Mouse (Mus musculus): ENCODE results near the gene Copg2. TPM values are rescaled to one million over a fixed set of nuclear protein-coding genes. Genes with fewer than 3 reads are reported as not detected.

The Copg2 gene
- polyA plus RNA-seq (2012; rRNA removed): 11.4 and 13.2 TPM in 2 replicates

GRCm38 (mm10) chr6:30896195-30896985, at the start of gene Copg2:
Gene Copg2, minus strand, starts transcription at chr6:30896794.
- WGBS: 2% methylated on average over 81 of the region's 83 CpGs
- DNase-seq (ENCODE audit: low read depth, low spot score): peak; percentile 80

- DNase-seq (ENCODE audit: low read depth, low spot score): no peak
- 54% methylated on average over 5 of the region's 5 CpGs for WGBS
Measured at GRCm38 (mm10) chr6:30939264-30939663, 42.7 kb upstream of the Copg2 start.

DNA sequence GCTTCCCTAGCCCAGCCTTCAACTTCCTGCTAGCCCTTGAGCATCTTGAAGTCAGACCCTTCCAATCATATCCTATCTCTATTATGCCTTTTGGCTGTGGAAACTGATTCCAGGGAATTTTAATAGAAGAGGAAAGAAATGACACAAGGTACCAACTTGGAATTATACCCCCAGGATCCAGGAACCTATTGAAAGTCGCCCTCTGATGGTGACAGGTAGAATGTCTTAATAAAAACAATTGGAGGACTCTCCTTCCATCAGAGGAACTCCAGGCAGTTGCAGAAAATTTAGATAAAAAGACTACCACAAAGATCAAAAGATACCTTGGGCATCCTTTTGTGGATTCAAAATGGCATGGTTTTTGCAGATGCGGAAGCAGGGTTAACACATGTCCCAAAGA, 26.2 kb upstream of the Copg2 start:
- 46% methylated on average over 2 of the region's 2 CpGs for WGBS
- no peak for DNase-seq (ENCODE audit: low read depth, low spot score)

DNA sequence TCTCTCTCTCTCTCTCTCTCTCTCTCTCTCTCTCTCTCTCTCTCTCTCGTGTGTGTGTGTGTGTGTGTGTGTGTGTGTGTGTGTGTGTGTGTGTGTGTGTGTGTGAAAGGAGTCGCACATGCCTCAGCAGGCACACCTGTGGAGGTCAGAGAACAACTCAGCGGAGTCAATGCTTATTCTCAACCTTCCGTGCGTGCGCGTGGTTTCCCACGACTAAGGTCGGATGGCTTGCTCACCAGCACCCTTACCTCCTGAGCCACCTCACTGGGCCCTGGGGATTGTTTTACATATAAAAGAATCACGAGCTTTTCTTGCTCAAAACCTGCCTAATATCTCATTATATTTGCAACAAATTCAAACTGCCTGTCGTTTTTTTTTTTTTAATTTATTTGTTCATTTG, 25.2 kb upstream of the Copg2 start:
- no peak for DNase-seq (ENCODE audit: low read depth, low spot score)
- WGBS: 67% methylated on average over 11 of the region's 11 CpGs

DNA sequence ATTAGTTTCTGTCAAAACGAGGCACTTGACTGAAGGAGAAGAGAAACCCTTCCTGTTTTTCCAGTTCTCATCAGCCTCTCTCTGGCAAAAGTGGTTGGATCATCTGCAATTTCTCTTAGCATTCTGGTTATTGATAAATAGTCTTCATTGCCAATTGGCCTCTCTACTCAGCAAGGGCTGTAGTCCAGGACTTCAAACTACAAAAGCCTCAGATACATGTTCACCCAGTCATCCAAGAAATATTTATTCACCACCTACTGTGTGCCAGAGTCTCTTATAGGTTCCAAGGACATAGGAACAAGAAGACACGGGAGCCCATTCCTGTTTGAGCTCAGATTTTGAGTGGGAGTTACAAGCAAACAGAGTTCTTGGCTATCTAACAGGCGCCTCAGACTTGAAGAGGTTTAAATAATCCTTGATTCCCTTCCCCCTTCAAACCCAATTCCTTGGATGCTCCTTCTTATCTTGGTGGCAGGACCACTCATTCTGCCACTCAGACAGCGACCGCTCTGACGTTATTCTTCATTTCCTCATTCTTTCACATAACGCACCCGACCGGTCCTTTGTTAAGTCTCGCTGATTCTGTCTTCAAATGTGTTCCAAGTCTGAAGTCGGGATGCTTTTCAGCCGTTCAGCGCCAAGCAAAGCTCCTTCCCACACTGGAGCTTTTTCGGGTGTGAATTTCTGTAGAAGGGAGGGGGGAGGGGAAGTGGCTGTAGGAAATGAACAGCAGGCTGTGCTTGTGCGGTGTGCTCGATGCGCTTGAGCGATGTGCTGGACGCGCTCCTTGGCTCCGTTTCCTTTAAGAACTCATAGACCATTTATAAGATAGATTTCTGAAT, 24.5 kb upstream of the Copg2 start:
- no peak for DNase-seq (ENCODE audit: low read depth, low spot score)
- 48% methylated on average over 21 of the region's 21 CpGs for WGBS

DNA sequence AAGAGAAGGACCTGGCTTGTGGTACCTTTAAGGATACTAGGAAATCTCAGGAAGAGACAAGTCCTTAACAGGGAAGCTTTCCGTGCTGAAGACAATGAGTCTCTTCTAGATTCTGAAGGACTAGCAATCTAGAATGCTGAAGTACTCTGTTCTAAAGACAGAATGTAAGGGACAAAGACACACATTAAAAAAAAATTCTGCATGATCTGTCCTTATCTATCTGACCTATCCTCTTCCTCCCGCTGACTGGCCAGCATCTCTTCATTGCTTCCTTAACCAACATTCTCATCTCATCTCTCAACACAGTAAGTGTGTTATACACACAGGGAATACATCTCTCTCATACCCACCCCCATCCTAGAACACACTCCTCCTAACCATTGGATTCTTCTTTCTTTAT, 18.9 kb upstream of the Copg2 start, which contains the start of gene Tsga13:
Gene Tsga13 (minus strand): TSS at position 101 of the 400 bp plus-strand sequence.
- no peak for DNase-seq (ENCODE audit: low read depth, low spot score)
- 93% methylated on average over 2 of the region's 2 CpGs for WGBS

DNA sequence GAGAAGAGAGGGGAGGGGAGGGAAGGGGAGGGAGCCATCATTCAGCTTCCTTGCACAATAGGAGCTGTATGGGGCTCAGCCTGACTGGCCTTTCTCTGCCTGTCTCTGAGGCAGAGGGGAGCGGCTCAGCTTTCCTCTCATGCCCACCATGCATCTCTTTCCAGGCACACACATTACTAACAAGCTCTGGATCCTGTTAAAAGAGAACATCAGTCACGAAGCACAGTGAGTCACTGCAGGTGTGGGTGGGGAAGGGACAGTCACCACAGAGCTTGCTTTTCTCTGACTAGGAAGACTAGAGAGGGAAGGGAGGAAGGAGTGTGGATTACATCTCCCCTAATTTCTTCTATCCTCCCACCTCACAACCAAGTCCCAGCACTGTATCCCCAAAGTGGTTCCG, 11.4 kb upstream of the Copg2 start:
- 50% methylated on average over 3 of the region's 3 CpGs for WGBS

DNA sequence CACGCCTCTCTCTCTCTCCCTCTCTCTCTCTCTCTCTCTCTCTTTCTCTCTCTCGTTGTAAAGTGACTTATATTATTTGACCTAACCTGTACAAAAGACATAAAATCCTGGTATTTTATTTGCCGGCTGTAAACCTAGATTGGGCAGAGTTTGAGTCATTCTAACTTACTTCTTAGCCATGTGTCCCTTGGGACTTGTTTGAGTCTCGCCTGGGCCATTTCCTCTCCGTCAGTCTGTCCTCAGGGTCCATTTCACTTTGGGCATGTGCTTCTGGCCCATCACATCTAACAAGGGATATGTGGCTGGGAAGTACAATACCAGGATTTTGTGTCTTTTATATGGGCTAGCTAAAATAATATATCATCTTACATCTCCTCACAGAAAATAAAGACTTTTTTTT, 8.3 kb upstream of the Copg2 start:
- no peak for DNase-seq (ENCODE audit: low read depth, low spot score)
- 35% methylated on average over 5 of the region's 5 CpGs for WGBS

More for the DNA sequence above, 11.4 kb upstream of the Copg2 start:
- DNase-seq (ENCODE audit: low read depth, low spot score): no peak

DNA sequence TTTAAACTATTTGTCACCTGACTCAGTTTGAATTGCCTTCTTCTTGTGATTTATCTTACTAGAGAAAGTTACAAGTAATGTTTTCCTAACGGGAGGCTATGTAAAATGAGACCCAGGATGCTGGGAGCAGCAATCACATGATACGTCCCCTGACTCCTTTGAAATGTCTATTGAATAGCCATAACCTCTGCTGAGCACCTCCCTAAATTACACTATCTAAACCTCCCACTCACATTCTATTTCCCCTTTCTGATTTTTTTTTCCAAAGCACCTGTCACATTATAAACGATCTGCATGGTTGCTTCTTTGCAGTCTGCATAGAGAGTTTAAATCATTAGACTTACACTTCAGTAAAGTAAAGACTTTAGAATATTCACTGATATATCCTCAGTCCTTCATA, 7.4 kb upstream of the Copg2 start:
- 47% methylated on average over 3 of the region's 3 CpGs for WGBS
- DNase-seq (ENCODE audit: low read depth, low spot score): no peak

DNA sequence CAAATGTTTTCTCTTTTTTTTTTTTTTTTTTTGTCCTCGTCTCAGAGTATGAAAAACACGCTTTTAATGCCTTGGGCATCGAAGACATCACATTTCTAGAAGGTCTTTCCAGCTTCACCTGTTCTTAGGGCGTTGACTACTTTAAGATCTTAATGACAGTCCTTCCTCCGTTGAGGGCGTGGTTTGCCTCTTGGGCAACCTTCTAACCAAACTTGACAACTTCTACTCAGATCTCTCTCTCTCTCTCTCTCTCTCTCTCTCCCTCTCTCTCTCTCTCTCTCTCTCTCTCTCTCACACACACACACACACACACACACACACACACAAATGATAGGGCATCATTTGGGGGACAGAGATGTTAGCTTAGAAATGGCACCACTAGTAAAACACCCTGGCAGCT, 926 bp upstream of the Copg2 start:
- DNase-seq (ENCODE audit: low read depth, low spot score): peak; percentile 38
- 41% methylated on average over 6 of the region's 6 CpGs for WGBS

DNA sequence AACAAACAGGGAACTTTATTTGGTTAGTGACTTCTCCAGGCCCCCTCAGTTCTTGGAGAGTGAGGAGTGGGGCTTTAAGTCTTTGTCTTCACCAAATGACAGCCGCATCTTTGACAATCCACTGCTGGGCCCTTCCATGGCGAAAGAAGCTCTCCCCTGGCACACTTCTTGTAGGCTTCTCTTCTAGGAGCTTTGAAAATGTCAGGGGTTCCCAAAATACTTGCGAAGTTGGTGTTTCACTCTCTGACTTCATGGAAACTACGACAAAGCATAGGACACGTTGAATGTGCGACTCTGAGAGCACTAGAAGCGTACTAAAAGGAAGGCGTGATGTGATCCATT, 363 bp upstream of the Copg2 start:
- 22% methylated on average over 8 of the region's 8 CpGs for WGBS

GRCm38 (mm10) chr6:30895819-30896194, 787 bp downstream of the Copg2 start:
- DNase-seq (ENCODE audit: low read depth, low spot score): no peak
- 25% methylated on average over 3 of the region's 3 CpGs for WGBS

More for the DNA sequence above, 363 bp upstream of the Copg2 start:
- no peak for DNase-seq (ENCODE audit: low read depth, low spot score)

GRCm38 (mm10) chr6:30893081-30893480, 3.5 kb downstream of the Copg2 start:
- DNase-seq (ENCODE audit: low read depth, low spot score): no peak
- WGBS: 85% methylated on average over 4 of the region's 4 CpGs

DNA sequence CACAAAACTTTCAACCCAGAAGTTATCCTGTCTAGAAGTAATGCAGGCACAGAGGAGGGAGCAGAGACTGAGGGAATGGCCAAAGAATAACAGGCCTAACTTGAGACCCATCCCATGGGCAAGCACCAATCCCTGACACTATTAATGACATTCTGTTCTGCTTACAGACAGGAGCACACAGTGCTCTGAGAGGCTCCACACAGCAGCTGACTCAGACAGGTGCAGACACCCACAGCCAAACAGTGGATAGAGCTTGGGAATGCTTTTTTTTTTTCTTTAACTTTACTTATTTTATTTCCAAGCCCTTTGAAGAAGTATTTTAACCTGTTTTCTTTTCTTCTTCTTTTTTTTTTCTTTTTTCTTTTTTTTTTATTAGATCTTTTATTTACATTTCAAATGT, 4.8 kb downstream of the Copg2 start:
- DNase-seq (ENCODE audit: low read depth, low spot score): no peak

- WGBS: 84% methylated on average over 3 of the region's 3 CpGs
- no peak for DNase-seq (ENCODE audit: low read depth, low spot score)
Measured at GRCm38 (mm10) chr6:30884856-30885255, 11.7 kb downstream of the Copg2 start.

GRCm38 (mm10) chr6:30883491-30883890, 13.1 kb downstream of the Copg2 start:
- 82% methylated on average over 4 of the region's 4 CpGs for whole genome bisulfite sequencing
- no peak for DNase-seq (ENCODE audit: low read depth, low spot score)

DNA sequence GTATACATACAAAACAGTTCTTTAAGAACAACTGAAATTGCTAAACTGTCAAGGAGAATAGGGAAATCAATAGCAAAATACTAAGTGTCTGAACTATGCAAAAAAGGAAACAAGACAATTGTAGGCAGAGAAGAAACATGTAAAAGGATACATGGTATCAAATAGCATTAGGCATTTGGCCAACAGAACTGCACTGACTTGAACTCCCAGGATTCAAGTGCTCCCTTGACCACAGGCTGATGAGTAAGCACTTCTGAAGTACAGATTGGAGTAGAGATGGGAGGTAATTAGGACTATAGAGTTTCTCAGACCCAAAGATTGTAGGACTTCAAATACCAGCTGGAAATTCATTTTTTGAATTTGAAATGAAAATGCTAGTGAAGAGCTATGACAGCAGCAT, 19.9 kb downstream of the Copg2 start:
- no peak for DNase-seq (ENCODE audit: low read depth, low spot score)

- WGBS: 95% methylated on average over 1 of the region's 1 CpGs
- no peak for DNase-seq (ENCODE audit: low read depth, low spot score)
Measured at GRCm38 (mm10) chr6:30866501-30866900, 30.1 kb downstream of the Copg2 start.

GRCm38 (mm10) chr6:30865031-30865678, 31.4 kb downstream of the Copg2 start:
- peak; percentile 21 for DNase-seq (ENCODE audit: low read depth, low spot score)
- WGBS: 29% methylated on average over 3 of the region's 3 CpGs

DNA sequence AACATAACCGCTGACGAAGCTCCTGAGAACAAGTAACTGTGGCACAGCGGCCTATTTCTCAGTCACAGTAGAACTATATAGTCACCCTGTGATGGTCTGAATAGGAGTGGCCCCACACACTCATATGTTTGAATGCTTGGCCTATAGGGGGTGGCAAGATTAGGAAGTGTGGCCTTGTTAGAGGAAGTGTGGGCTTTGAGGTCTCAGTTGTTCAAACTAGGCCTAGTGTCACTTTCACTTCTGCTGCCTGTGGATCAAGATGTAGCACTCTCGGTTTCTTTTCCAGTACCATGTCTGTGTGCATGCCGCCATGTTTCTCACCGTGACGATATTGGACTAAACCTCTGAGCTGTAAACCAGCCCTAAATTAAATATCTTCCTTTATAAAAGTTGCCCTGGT, 40.6 kb downstream of the Copg2 start:
- WGBS: 94% methylated on average over 7 of the region's 7 CpGs
- no peak for DNase-seq (ENCODE audit: low read depth, low spot score)

- 40% methylated on average over 2 of the region's 2 CpGs for WGBS
- no peak for DNase-seq (ENCODE audit: low read depth, low spot score)
Measured at GRCm38 (mm10) chr6:30855205-30855604, 41.4 kb downstream of the Copg2 start.

Measured in large intestine, adult 2 months (tissue).